Mouse (Mus musculus) MEL (cell line): ENCODE data around the gene Ptprn2. TPM values are rescaled to one million over a fixed set of nuclear protein-coding genes. Genes with fewer than 3 reads are reported as not detected.

Source experiments
- DNase-seq: peaks from one replicate; pipeline ENCODE4 v3.0.0; 2011; ENCODE audit warnings: low read depth, low spot score
- H3K27ac ChIP-seq: 2 replicates; pipeline ENCODE4 v1.5.1; 2012; ENCODE audit warnings: low read depth, mild to moderate bottlenecking, control low read depth, low read length, moderate library complexity; ENCODE audit not compliant: control insufficient read depth
- H3K27me3 ChIP-seq, 2 experiments: fragments of 150-350 bp in 1 of 2; sonication (generic) in 1 of 2; 2 replicates each; pipeline ENCODE4 v1.6.1; 2012; ENCODE audit warnings: low read length in 2 of 2, mild to moderate bottlenecking in 2 of 2, improper control_type of control experiment in 1 of 2, moderate library complexity in 1 of 2; ENCODE audit not compliant: insufficient read depth in 2 of 2, control insufficient read depth in 1 of 2
- H3K36me3 ChIP-seq, 2 experiments: 2 replicates each; pipeline ENCODE4 v1.6.1; 2012 to 2014; ENCODE audit warnings: low read length in 2 of 2, improper control_type of control experiment in 1 of 2, inconsistent platforms in 1 of 2, mild to moderate bottlenecking in 1 of 2; ENCODE audit not compliant: insufficient read depth in 2 of 2, control insufficient read depth in 1 of 2
- H3K4me1 ChIP-seq, 2 experiments: fragments of 150-350 bp in 1 of 2; sonication (generic) in 1 of 2; 2 replicates each; pipeline ENCODE4 v1.6.1; 2012; ENCODE audit warnings: low read length in 2 of 2, improper control_type of control experiment in 1 of 2, mild to moderate bottlenecking in 1 of 2; ENCODE audit not compliant: insufficient read depth in 2 of 2, control insufficient read depth in 1 of 2
- H3K4me3 ChIP-seq, 2 experiments: fragments of 150-350 bp in 1 of 2; sonication (generic) in 1 of 2; 2 replicates each; pipeline ENCODE4 v1.5.1; 2012; ENCODE audit warnings: low read depth in 2 of 2, low read length in 2 of 2, mild to moderate bottlenecking in 2 of 2, moderate library complexity in 2 of 2, control low read depth in 1 of 2, improper control_type of control experiment in 1 of 2; ENCODE audit not compliant: control insufficient read depth in 1 of 2, insufficient read depth in 1 of 2
- H3K79me2 ChIP-seq: 2 replicates; pipeline ENCODE4 v1.6.1; 2012; ENCODE audit warnings: mild to moderate bottlenecking, low read length, moderate library complexity; ENCODE audit not compliant: control insufficient read depth, poor library complexity, insufficient read depth
- H3K9ac ChIP-seq: 2 replicates; pipeline ENCODE4 v1.6.1; 2012; ENCODE audit warnings: low read depth, mild to moderate bottlenecking, control low read depth, low read length, moderate library complexity; ENCODE audit not compliant: control insufficient read depth, poor library complexity, severe bottlenecking
- H3K9me3 ChIP-seq: fragments of 150-350 bp; sonication (generic); replicated peaks from 2 replicates; pipeline ENCODE4 v1.6.1; 2012; ENCODE audit warnings: mild to moderate bottlenecking, low read length, improper control_type of control experiment, moderate library complexity; ENCODE audit not compliant: insufficient read depth
- CHD2 ChIP-seq: IDR thresholded peaks from 2 replicates; pipeline ENCODE4 v1.6.1; 2011; ENCODE audit warnings: low read length, improper control_type of control experiment
- EP300 ChIP-seq, 2 experiments: IDR thresholded peaks; 2 replicates each; pipeline ENCODE4 v1.6.1; 2011; ENCODE audit warnings: improper control_type of control experiment in 2 of 2, low read length in 2 of 2, low read depth in 1 of 2, mild to moderate bottlenecking in 1 of 2
- ETS1 ChIP-seq: IDR thresholded peaks from 2 replicates; pipeline ENCODE4 v1.6.1; 2012; ENCODE audit warnings: low read depth, mild to moderate bottlenecking, inconsistent platforms, low read length, improper control_type of control experiment, moderate library complexity
- GABPA ChIP-seq: IDR thresholded peaks from 2 replicates; pipeline ENCODE4 v1.6.1; 2012; ENCODE audit warnings: low read depth, mild to moderate bottlenecking, inconsistent platforms, low read length, improper control_type of control experiment, moderate library complexity
- JUND ChIP-seq: IDR thresholded peaks from 2 replicates; pipeline ENCODE4 v1.6.1; 2011; ENCODE audit warnings: low read depth, mild to moderate bottlenecking, improper control_type of control experiment, low read length
- MAFK ChIP-seq: IDR thresholded peaks from 2 replicates; pipeline ENCODE4 v1.6.1; 2011; ENCODE audit warnings: low read depth, mild to moderate bottlenecking, low read length, improper control_type of control experiment, borderline replicate concordance
- MAX ChIP-seq: IDR thresholded peaks from 2 replicates; pipeline ENCODE4 v1.6.1; 2011; ENCODE audit warnings: low read length, improper control_type of control experiment
- MEF2A ChIP-seq: IDR thresholded peaks from 2 replicates; pipeline ENCODE4 v1.6.1; 2014; ENCODE audit warnings: low read depth, mild to moderate bottlenecking, inconsistent platforms, low read length, improper control_type of control experiment; ENCODE audit not compliant: poor library complexity, insufficient replicate concordance, severe bottlenecking; ENCODE audit errors: extremely low read depth
- NELFE ChIP-seq: IDR thresholded peaks from 2 replicates; pipeline ENCODE4 v1.6.1; 2011; ENCODE audit warnings: low read depth, low read length, improper control_type of control experiment
- POLR2A ChIP-seq, 2 experiments: IDR thresholded peaks; 2 replicates each; pipeline ENCODE4 v1.6.1; 2011 to 2012; ENCODE audit warnings: low read length in 2 of 2, mild to moderate bottlenecking in 2 of 2, control low read depth in 1 of 2, improper control_type of control experiment in 1 of 2, low read depth in 1 of 2, moderate library complexity in 1 of 2; ENCODE audit not compliant: control insufficient read depth in 1 of 2, insufficient read depth in 1 of 2, poor library complexity in 1 of 2
- RCOR1 ChIP-seq: IDR thresholded peaks from 2 replicates; pipeline ENCODE4 v1.6.1; 2012; ENCODE audit warnings: low read depth, mild to moderate bottlenecking, inconsistent platforms, low read length, improper control_type of control experiment
- SIN3A ChIP-seq: IDR thresholded peaks from 2 replicates; pipeline ENCODE4 v1.6.1; 2012; ENCODE audit warnings: low read length, improper control_type of control experiment, inconsistent platforms
- polyA plus RNA-seq, 2 experiments: library from polyadenylated mRNA; stranded (reverse) in 1 of 2; unstranded in 1 of 2; fragments of >175 nt in 1 of 2; fragments of >200 nt in 1 of 2; gene quantifications; 2 replicates each; pipeline versions ENCODE4 v1.2.1 to v1.2.4; 2012; ENCODE audit warnings: low replicate concordance in 2 of 2, low read depth in 1 of 2; ENCODE audit not compliant: insufficient read length in 2 of 2, insufficient read depth in 1 of 2, missing spikeins in 1 of 2
- total RNA-seq: library from RNA; depleted of rRNA; stranded (reverse); fragments of 300-350 nt; gene quantifications from 2 replicates; pipeline ENCODE4 v1.2.3, GENCODE M21; 2012

Ptprn2 gene
- total and polyA plus RNA-seq, 3 experiments, result not detected

- TF ChIP-seq SIN3A (no peak), EP300 (IDR thresholded peaks at IDR 0.05; ENCODE audit: low read depth in 1 of 2, low read length in 2 of 2) (no peak), JUND (no peak), POLR2A (IDR thresholded peaks at IDR 0.05; ENCODE audit: control insufficient read depth in 1 of 2, insufficient read depth in 1 of 2, low read depth in 1 of 2, low read length in 2 of 2, poor library complexity in 1 of 2) (no peak), NELFE (no peak)
These were observed 567.8 kb downstream of the Ptprn2 start (continued) for GRCm38 (mm10) chr12:117053223-117053850.

- Histone ChIP-seq H3K4me1 (no peaks in the 10 kb centered on the region), H3K36me3 (no peaks in the 10 kb centered on the region)
- TF ChIP-seq MAFK (no peak), CHD2 (no peak), RCOR1 (no peak), GABPA (no peak), NELFE (no peak), ETS1 (no peak), MAX (no peak)
- TF ChIP-seq, all 39 proteins: peak for 0
- Histone ChIP-seq H3K27me3 (no peaks in the 10 kb centered on the region), H3K4me3 (no peak overlapping the region), H3K27ac (no peak overlapping the region), H3K9ac (no peak overlapping the region), H3K79me2 (no peaks in the 10 kb centered on the region), H3K9me3 (no peaks in the 10 kb centered on the region; the same call in 1 of the 2 replicates)
- DNase-seq, result no peak
These were observed 568.6 kb downstream of the Ptprn2 start for GRCm38 (mm10) chr12:117053851-117054769.

GRCm38 (mm10) chr12:117054925-117055570 lies 569.5 kb downstream of the Ptprn2 start:
- no peak overlapping the region for H3K4me3 ChIP-seq
- no peaks in the 10 kb centered on the region; the same call in 1 of the 2 replicates for H3K9me3 ChIP-seq
- no peak overlapping the region for H3K9ac ChIP-seq
- no peaks in the 10 kb centered on the region for H3K4me1 ChIP-seq
- TF ChIP-seq MEF2A, result no peak
- H3K36me3 ChIP-seq, result no peaks in the 10 kb centered on the region
- no peaks in the 10 kb centered on the region for H3K79me2 ChIP-seq
- no peak for DNase-seq
- H3K27ac ChIP-seq, result no peak overlapping the region
- no peaks in the 10 kb centered on the region for H3K27me3 ChIP-seq
